Mouse (Mus musculus) MEL (cell line): ENCODE results near the gene Car15.

ENCODE experiments used
- CTCF ChIP-seq, 3 experiments: IDR thresholded peaks in 2 of 3; conservative IDR thresholded peaks in 1 of 3; 2 replicates each; pipeline ENCODE4 v1.5.1; 2011 to 2012; ENCODE audit warnings: low read length in 3 of 3, low read depth in 2 of 3, mild to moderate bottlenecking in 2 of 3, improper control_type of control experiment in 1 of 3, inconsistent platforms in 1 of 3, mixed read lengths in 1 of 3, moderate library complexity in 1 of 3; ENCODE audit not compliant: control insufficient read depth in 1 of 3, insufficient read depth in 1 of 3, poor library complexity in 1 of 3, severe bottlenecking in 1 of 3
- MAFK ChIP-seq: IDR thresholded peaks from 2 replicates; pipeline ENCODE4 v1.6.1; 2011; ENCODE audit warnings: low read depth, mild to moderate bottlenecking, low read length, improper control_type of control experiment, borderline replicate concordance

GRCm38 (mm10) chr16:17830385-17831178 lies 7.6 kb downstream of the Car15 start:
- TF ChIP-seq MAFK (no peak), CTCF (IDR thresholded peaks at IDR 0.05 in 2 of 3, conservative IDR thresholded peaks at IDR 0.05 in 1 of 3; ENCODE audit: control insufficient read depth in 1 of 3, insufficient read depth in 1 of 3, low read depth in 2 of 3, low read length in 3 of 3, poor library complexity in 1 of 3, severe bottlenecking in 1 of 3) (no peak)
